Mouse (Mus musculus) neural tube, embryonic 15.5 days (tissue): ENCODE data around the gene Pmp22. TPM values are rescaled to one million over a fixed set of nuclear protein-coding genes. Genes with fewer than 3 reads are reported as not detected.

ENCODE experiments used
- ATAC-seq: fragments of 200-750 bp; cut with Nextera tagmentation; 2 replicates; pipeline ENCODE4 v1.8.0; 2017; ENCODE audit warnings: mild to moderate bottlenecking, moderate TSS enrichment, moderate library complexity; ENCODE audit not compliant: low FRiP score
- H3K27ac ChIP-seq: fragments of 300-500 bp; sonication (generic); replicated peaks from 2 replicates; pipeline ENCODE4 v1.5.1; 2015; ENCODE audit warnings: mild to moderate bottlenecking, inconsistent platforms
- H3K27me3 ChIP-seq: fragments of 300-500 bp; sonication (generic); replicated peaks from 2 replicates; pipeline ENCODE4 v1.6.1; 2015; ENCODE audit warnings: inconsistent platforms
- H3K36me3 ChIP-seq: fragments of 300-500 bp; sonication (generic); 2 replicates; pipeline ENCODE4 v1.6.1; 2015; ENCODE audit warnings: inconsistent platforms
- H3K4me1 ChIP-seq: fragments of 300-500 bp; sonication (generic); 2 replicates; pipeline ENCODE4 v1.6.1; 2015; ENCODE audit warnings: inconsistent platforms
- H3K4me2 ChIP-seq: fragments of 300-500 bp; sonication (generic); 2 replicates; pipeline ENCODE4 v1.6.1; 2015; ENCODE audit warnings: inconsistent platforms, mild to moderate bottlenecking, moderate library complexity
- H3K4me3 ChIP-seq: fragments of 300-500 bp; sonication (generic); replicated peaks from 2 replicates; pipeline ENCODE4 v1.5.1; 2015; ENCODE audit warnings: mild to moderate bottlenecking, inconsistent platforms
- H3K9ac ChIP-seq: fragments of 300-500 bp; sonication (generic); replicated peaks from 2 replicates; pipeline ENCODE4 v1.6.1; 2015; ENCODE audit warnings: mild to moderate bottlenecking, inconsistent platforms
- H3K9me3 ChIP-seq: fragments of 300-500 bp; sonication (generic); replicated peaks from 2 replicates; pipeline ENCODE4 v1.6.1; 2016; ENCODE audit warnings: inconsistent platforms
- WGBS: fragments of 180-500 bp; shearing (Covaris S2); methylation state at CpG from one replicate; pipeline ENCODE4 v1.1.7; 2015; ENCODE audit warnings: mixed read lengths; 5-methylcytosine and 5-hydroxymethylcytosine counted together
- polyA plus RNA-seq: library from polyadenylated mRNA; unstranded; fragments of >200 nt; fragmentation: Nextera tagmentation; extraction: Ambion mirVana; gene quantifications from 2 replicates; pipeline ENCODE4 v1.2.1, GENCODE M21; 2015

Gene Pmp22
- polyA plus RNA-seq, 1 experiment from 2014 or later, result 43.7 TPM

DNA sequence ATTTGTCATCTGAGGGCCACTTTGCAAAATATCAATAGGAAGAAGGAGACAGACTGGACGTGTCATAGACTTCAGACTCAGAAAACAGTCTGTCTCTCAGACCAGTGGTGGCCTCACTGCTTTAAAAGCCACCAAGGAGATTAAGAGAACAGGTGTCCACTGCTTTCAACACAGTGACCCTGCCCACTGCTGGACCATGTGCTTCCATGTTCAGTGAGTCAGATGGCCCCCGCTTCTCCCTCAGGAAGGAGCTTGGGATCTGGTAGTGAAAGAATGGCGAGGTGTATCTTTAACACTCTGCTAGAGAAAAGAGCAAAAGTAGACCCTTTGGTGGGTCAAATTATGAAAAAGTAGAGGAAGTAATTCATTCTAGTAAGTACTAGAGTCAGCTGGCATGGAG lies 18.5 kb upstream of the Pmp22 start:
- Histone ChIP-seq H3K9ac (no peak overlapping the region), H3K27me3 (no peaks in the 10 kb centered on the region), H3K4me2 (no peak overlapping the region), H3K27ac (no peak overlapping the region), H3K4me3 (no peak overlapping the region), H3K9me3 (no peaks in the 10 kb centered on the region), H3K36me3 (no peaks in the 10 kb centered on the region), H3K4me1 (no peaks in the 10 kb centered on the region)
- no peak for ATAC-seq
- 93% methylated on average over 3 of the region's 3 CpGs for WGBS

DNA sequence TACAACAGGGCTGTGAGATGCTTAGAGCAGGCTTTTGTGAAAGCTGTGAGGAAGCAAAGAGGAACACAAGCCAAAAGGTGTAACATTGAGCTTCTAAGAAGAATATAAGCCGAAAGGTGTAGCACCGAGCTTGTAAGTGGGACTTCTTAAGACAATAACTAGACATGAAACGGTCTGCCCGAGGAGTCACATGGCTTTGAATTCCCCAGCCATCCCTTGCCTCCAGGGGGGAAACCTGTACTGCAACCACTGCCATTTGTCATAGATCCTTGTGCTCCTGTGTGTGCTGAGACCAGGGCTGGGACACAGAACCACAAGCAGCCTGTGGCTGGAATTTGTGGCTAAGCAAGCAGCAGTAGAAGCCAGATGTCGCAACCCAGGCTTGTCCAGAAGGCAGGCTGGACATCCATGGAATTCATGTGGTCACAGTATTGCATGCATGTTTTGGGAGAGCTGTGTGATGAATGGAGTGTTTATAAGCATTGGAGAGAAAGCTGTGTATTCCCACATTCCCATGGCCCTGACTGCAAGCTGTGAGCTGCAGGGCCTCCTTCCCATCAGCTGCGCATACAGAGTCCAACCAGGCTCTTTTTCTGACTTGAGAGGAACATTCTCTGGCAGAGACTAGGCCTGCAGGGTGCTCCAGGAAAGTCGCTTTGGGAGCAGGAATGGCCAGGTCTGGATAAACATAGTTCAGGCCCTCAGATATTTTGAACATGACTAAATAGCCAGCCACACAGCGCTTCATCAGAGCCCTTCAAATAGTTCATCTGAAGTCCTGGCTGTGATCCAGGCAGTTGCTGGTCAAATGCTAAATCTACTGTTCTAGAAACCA lies 13.8 kb upstream of the Pmp22 start:
- H3K27ac ChIP-seq, result no peak overlapping the region
- H3K9ac ChIP-seq, result no peak overlapping the region
- H3K27me3 ChIP-seq, result no peaks in the 10 kb centered on the region
- ATAC-seq, result no peak
- no peaks in the 10 kb centered on the region for H3K9me3 ChIP-seq
- 86% methylated on average over 8 of the region's 8 CpGs for WGBS
- no peak overlapping the region for H3K4me3 ChIP-seq
- H3K4me2 ChIP-seq, result no peak overlapping the region
- H3K4me1 ChIP-seq, result no peaks in the 10 kb centered on the region
- no peaks in the 10 kb centered on the region for H3K36me3 ChIP-seq

DNA sequence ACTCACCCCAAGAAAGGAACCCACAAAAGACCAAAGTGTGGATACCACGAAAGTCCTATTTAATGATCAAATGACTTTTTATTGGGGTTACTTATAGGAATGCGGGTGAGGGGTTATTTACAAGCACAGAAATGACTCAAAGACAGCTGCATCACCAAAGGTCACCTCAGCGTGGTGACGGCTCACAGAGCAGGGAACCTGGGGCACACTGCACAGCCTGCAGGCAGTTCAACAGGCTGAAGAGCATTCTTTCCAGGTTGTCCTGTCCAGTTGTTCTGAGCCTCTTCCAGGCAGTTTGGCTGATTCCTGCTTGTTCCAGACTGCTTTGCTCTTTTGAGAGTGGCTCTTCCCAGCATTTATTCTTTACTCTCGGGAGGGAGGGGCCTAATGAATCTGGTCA lies 12.1 kb upstream of the Pmp22 start:
- Histone ChIP-seq H3K9me3 (no peaks in the 10 kb centered on the region), H3K4me1 (no peaks in the 10 kb centered on the region), H3K36me3 (no peaks in the 10 kb centered on the region), H3K27ac (no peak overlapping the region), H3K27me3 (no peaks in the 10 kb centered on the region), H3K4me3 (no peak overlapping the region), H3K4me2 (no peak overlapping the region), H3K9ac (no peak overlapping the region)
- 89% methylated on average over 5 of the region's 5 CpGs for WGBS
- ATAC-seq, result no peak

DNA sequence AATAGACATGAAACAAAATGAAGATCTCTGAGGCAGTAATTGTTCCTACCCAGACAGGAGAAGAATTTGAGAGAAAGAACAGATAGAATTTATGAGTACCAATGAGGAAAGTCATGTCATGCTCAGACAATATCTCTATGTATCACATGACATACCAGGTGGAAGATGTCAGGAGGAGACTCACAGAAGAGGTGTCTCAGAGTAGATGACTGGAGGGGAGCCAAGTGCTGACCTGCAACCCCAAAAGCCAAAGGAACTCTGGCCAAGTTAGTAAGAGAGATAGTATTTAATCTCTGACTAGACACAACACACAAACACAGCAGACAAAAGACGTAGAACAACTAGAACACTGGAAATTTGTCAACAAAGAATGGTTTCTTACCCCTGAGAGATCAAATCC lies 11.5 kb upstream of the Pmp22 start:
- Histone ChIP-seq H3K27ac (no peak overlapping the region), H3K36me3 (no peaks in the 10 kb centered on the region), H3K4me2 (no peak overlapping the region), H3K27me3 (no peaks in the 10 kb centered on the region), H3K4me1 (no peaks in the 10 kb centered on the region), H3K4me3 (no peak overlapping the region), H3K9me3 (no peaks in the 10 kb centered on the region), H3K9ac (no peak overlapping the region)
- no peak for ATAC-seq
- 93% methylated on average over 1 of the region's 1 CpGs for WGBS

DNA sequence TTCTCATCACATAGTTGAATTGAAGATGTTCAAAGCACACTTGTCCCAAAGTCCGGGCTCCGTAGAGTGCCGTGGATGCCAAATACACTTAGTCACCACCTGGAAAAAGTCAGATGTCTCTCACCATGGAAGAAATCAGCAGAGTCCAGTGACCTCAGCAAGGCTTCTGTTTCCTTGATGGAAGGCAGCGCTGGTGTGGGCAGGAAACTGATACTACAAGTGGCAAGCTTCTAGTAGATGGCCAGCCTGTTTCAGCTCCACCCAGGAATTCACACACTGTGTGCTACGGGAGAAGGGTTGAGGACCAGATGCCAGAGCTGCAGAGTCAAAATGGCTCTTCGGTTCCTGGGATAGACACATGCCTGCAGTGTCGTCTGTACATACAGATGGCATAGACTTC lies 9.0 kb upstream of the Pmp22 start:
- Histone ChIP-seq H3K9ac (no peak overlapping the region), H3K27ac (no peak overlapping the region), H3K9me3 (no peaks in the 10 kb centered on the region), H3K36me3 (no peaks in the 10 kb centered on the region), H3K4me2 (no peak overlapping the region), H3K4me1 (peaks cover 7% of the 10 kb centered on the region; the same call in 1 of the 2 replicates), H3K27me3 (no peaks in the 10 kb centered on the region), H3K4me3 (no peak overlapping the region)
- 84% methylated on average over 7 of the region's 7 CpGs for WGBS
- no peak for ATAC-seq

DNA sequence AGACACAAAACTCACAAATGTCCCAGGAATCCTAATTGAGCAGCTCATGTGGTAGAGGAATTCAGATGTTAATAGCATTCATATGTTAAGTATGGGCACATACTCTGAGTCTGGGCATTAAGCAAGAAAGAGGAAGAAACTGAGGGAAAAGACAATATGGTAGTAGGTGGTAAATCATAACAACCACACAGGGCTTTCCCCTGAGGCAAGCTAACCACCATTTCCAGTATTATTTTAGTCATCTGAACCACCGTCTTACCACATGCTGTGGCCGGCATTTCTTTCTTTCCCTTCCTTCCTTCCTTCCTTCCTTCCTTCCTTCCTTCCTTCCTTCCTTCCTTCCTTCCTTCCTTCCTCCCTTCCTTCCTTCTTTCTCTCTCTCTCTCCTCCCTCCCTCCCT lies 6.5 kb upstream of the Pmp22 start:
- H3K9me3 ChIP-seq, result no peaks in the 10 kb centered on the region
- ATAC-seq, result no peak
- WGBS, result 72% methylated on average over 2 of the region's 2 CpGs

DNA sequence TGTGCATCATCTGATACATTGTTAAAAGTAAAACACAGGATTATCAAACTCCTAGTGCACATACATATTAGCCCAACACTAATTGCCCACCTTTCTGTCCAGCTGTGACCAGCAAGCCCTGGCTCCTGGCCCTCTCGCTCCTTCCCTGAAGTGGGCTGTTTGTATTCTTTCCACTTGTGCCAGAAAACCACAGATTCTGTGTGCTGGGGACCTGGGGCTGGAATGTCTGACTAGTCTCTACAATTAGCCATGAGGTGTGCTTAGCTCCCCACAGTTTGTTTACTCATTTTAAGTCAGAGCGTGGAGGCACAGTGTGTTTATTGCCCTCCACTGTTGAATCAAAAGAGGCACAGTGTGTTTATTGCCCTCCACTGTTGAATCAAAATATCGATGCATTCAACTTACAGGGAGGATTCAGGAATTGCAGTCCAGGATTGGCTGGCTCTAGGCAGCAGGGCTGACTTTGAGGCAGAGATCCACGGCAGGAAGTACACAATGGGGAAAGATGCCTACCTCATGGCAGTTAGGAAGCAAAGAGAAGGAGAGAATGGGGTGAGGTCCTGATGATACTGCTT lies 5.9 kb upstream of the Pmp22 start:
- Histone ChIP-seq H3K9ac (no peak overlapping the region), H3K9me3 (no peaks in the 10 kb centered on the region), H3K36me3 (no peaks in the 10 kb centered on the region), H3K4me1 (peaks cover 7% of the 10 kb centered on the region; the same call in 1 of the 2 replicates), H3K27me3 (no peaks in the 10 kb centered on the region), H3K27ac (no peak overlapping the region), H3K4me3 (no peak overlapping the region), H3K4me2 (no peak overlapping the region)
- ATAC-seq, result no peak
- WGBS, result 32% methylated on average over 4 of the region's 4 CpGs

More for the DNA sequence above, 6.5 kb upstream of the Pmp22 start:
- no peak overlapping the region for H3K4me2 ChIP-seq
- no peak overlapping the region for H3K4me3 ChIP-seq
- no peaks in the 10 kb centered on the region for H3K27me3 ChIP-seq
- H3K9ac ChIP-seq, result no peak overlapping the region
- peaks cover 7% of the 10 kb centered on the region; the same call in 1 of the 2 replicates for H3K4me1 ChIP-seq
- H3K36me3 ChIP-seq, result no peaks in the 10 kb centered on the region
- no peak overlapping the region for H3K27ac ChIP-seq

DNA sequence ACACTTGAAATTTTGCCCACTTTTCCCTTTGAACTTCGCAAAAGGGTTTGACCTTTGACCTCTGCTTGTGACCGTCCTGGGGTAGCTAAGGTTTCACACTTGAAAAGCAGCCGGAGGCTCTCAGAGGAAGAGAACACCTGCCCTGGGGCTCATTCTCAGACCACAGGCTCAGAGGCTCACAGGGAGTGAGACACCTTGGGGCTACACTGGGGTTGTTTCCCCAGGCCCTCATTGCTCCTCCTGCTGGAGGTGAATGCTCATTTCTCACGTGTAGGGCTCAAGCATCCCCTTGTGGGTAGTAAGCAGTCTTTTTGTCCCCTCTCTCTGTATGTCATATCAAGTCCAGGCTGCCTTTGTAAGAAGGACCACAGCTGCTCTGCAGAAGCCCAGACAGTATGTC lies 4.5 kb upstream of the Pmp22 start:
- no peaks in the 10 kb centered on the region for H3K36me3 ChIP-seq
- H3K4me1 ChIP-seq, result peaks cover 7% of the 10 kb centered on the region; the same call in 1 of the 2 replicates
- ATAC-seq, result no peak
- no peak overlapping the region for H3K4me2 ChIP-seq
- 14% methylated on average over 4 of the region's 4 CpGs for WGBS
- H3K9me3 ChIP-seq, result no peaks in the 10 kb centered on the region
- peaks cover 7% of the 10 kb centered on the region for H3K27me3 ChIP-seq
- H3K27ac ChIP-seq, result no peak overlapping the region
- no peak overlapping the region for H3K4me3 ChIP-seq
- H3K9ac ChIP-seq, result no peak overlapping the region

DNA sequence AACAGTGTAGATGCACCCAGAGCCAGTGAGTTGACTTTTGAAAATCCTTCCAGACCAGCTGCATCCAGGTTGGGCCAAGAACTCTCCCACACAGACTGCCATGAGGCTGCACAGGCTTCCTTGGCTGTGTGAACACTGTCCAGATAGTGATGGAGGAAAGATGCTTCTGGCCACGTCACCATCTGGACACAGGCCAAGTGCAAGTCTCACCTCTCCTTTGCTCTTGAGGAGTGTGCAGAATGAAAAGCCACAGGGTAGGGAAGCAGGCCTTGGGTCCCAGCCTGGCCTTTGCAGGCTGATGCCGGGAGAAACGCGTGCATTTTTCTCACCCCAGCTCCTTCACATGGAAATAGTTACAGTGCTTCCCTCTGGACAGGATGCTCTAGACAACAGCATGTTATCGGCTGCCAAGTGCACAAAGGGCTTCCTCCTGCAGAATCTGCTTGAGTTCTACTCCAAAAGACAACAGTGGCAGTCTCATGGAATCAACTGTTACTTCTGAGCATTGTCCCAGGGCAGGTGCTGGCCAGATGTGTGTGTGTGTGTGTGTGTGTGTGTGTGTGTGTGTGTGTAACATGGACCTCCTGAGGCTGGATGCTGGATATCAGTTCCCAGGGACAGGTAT lies 2.8 kb upstream of the Pmp22 start:
- 76% methylated on average over 5 of the region's 5 CpGs for WGBS
- no peak for ATAC-seq
- Histone ChIP-seq H3K4me2 (no peak overlapping the region), H3K36me3 (no peaks in the 10 kb centered on the region), H3K4me1 (peaks cover 19% of the 10 kb centered on the region), H3K9me3 (no peaks in the 10 kb centered on the region), H3K27ac (no peak overlapping the region), H3K27me3 (peaks cover 23% of the 10 kb centered on the region), H3K4me3 (no peak overlapping the region), H3K9ac (no peak overlapping the region)

DNA sequence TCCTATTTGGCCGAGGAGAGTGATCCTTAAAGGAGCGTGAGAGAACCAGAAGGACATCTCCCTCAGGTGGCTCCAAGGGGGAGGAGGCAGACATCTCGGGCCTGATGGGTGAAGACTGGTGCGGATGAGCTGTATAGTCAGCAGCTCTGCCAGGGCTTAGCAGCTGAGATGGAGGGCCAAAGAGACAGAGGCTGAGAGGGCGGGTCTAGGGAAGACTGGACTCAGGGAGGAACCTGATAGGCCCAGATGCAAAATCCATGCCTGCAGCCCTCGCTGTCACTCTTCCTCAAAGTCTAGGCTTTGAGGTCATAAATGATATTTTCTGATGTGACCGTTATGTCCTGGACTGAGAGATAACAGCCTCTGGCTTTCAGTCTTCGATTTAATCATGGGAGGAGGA lies 1.8 kb upstream of the Pmp22 start:
- Histone ChIP-seq H3K4me1 (peaks cover 29% of the 10 kb centered on the region), H3K36me3 (no peaks in the 10 kb centered on the region), H3K4me2 (no peak overlapping the region), H3K9ac (no peak overlapping the region), H3K4me3 (no peak overlapping the region), H3K9me3 (no peaks in the 10 kb centered on the region), H3K27me3 (peaks cover 33% of the 10 kb centered on the region), H3K27ac (no peak overlapping the region)
- WGBS, result 82% methylated on average over 8 of the region's 8 CpGs
- no peak for ATAC-seq

DNA sequence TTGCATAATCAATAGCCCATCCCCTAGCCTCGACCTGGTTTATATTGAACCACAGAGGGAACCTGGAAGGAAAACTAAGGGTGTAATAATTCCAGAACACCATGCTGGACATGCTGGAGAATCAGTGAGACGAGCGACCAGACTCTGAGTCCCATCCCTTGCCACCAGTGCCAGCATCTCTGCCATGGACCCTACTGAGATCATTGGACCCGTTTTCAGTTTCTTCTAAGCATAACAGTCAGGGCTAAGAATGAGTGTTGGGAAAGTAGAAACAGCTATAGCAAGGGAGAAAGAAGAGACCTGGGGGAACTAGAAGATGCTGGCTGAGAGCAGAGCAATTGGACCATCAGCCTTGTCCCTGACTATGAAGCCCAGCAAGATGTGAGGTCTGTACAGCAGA lies 1.3 kb upstream of the Pmp22 start:
- Histone ChIP-seq H3K9ac (no peak overlapping the region), H3K4me3 (no peak overlapping the region), H3K27ac (no peak overlapping the region), H3K4me2 (no peak overlapping the region), H3K4me1 (peaks cover 35% of the 10 kb centered on the region), H3K27me3 (peaks cover 37% of the 10 kb centered on the region), H3K36me3 (no peaks in the 10 kb centered on the region), H3K9me3 (no peaks in the 10 kb centered on the region)
- 89% methylated on average over 4 of the region's 4 CpGs for WGBS
- no peak for ATAC-seq

DNA sequence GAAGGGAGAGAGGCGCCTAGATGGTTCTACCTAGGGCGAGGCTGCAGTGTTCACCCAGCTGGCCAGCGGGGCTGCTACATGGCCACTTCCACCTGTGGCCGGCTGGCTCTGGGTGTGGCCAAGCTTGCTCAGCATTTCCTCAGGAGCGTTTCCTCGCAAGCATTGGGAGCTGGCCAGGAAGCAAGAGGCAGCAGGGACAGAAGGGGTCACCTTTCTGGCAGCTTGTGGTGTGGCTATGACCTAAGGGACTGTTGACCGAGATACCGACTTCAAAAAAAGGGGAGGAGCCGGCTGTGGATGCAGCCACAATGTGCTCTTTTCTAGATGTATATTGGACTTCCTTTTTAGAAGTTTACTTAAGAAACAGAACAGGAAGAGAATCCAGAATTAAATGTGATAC lies 593 bp downstream of the Pmp22 start:
- H3K9ac ChIP-seq, result no peak overlapping the region
- peaks cover 56% of the 10 kb centered on the region for H3K27me3 ChIP-seq
- peaks cover 43% of the 10 kb centered on the region for H3K4me1 ChIP-seq
- ATAC-seq, result no peak
- H3K9me3 ChIP-seq, result no peaks in the 10 kb centered on the region
- no peak overlapping the region for H3K27ac ChIP-seq
- H3K4me2 ChIP-seq, result peak overlapping the region; percentile 13; the same call in 1 of the 2 replicates
- H3K4me3 ChIP-seq, result no peak overlapping the region
- H3K36me3 ChIP-seq, result no peaks in the 10 kb centered on the region
- WGBS, result 45% methylated on average over 9 of the region's 9 CpGs
